23 mouse cellular contexts compared by ENCODE assay signal in the genomic region with DNA sequence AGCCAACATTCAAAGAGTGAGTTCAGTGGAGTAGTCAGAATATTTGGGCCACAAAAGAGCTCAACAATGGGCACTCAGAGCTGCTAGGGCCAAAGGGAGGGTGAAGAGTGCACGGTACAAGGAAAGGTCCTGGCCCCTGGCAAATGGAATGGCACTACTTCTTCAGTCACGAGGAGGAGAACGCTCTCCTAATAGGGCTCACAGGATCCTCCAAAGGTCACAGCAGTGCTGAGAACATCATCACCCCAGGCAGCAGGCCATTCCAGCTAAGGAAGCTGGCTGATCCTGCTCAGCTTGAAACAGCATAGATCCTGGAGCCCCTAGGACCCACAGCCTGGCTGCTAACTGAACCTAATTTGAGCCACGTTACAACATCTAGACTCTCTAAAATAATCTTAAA.
A peak's percentile ranks its signal among the peaks of the same experiment; 100 is the strongest.
DNase-seq lines count a peak whose midpoint lies in the region; ATAC-seq lines count a peak whose summit lies in the region.
"Had no signal": no experiment of that assay in that cellular context is flagged by ENCODE, and none has a peak within 500 bp of the region (broad histone marks: within the 10 kb centered on the region; RNA-seq: fewer than 3 reads in every experiment).

No protein-coding gene starts in this region.

- no peaks in the 10 kb centered on the region for H3K4me1 ChIP-seq in kidney, embryonic 14.5 days (ENCODE audit: control insufficient read depth, insufficient read depth, low read length)
- H3K4me1 ChIP-seq in kidney, embryonic 16.5 days (ENCODE audit: insufficient read depth, low read length), result 0 out of 2 replicates have a peak, but pooled peaks cover 2% of the 10 kb centered on the region
- H3K4me1 ChIP-seq: embryonic facial prominence, embryonic 12.5 days had no signal

- H3K4me2 ChIP-seq in kidney, embryonic 14.5 days (replicated peaks; ENCODE audit: low read depth, low read length), result no peak overlapping the region
- no peak overlapping the region for H3K4me2 ChIP-seq in kidney, embryonic 16.5 days (replicated peaks; ENCODE audit: low read depth, low read length)
- H3K4me2 ChIP-seq: embryonic facial prominence, embryonic 12.5 days; forebrain, embryonic 15.5 days; heart, embryonic 11.5 days; heart, embryonic 15.5 days; hindbrain, embryonic 13.5 days had no signal

- intact Hi-C loops in gastrocnemius, postnatal 36 days (cut with DNase I), result no loop called here
- intact Hi-C loops in left cerebral cortex, postnatal 10 days (cut with DNase I), result no loop called here

- no peaks in the 10 kb centered on the region for H3K36me3 ChIP-seq in kidney, embryonic 14.5 days (ENCODE audit: control insufficient read depth, insufficient read depth, low read length)
- no peaks in the 10 kb centered on the region for H3K36me3 ChIP-seq in kidney, embryonic 16.5 days (ENCODE audit: insufficient read depth, low read length)
- H3K36me3 ChIP-seq: embryonic facial prominence, embryonic 12.5 days; forebrain, embryonic 15.5 days; G1E; heart, embryonic 15.5 days; hindbrain, embryonic 13.5 days had no signal

- no peak for ATAC-seq in kidney, embryonic 14.5 days (ENCODE audit: low FRiP score, low TSS enrichment)
- ATAC-seq in kidney, embryonic 16.5 days (ENCODE audit: low FRiP score, low TSS enrichment), result no peak
- ATAC-seq: CD4-positive, CD25-positive, alpha-beta regulatory T cell, adult 4 months; forebrain, embryonic 15.5 days; hindbrain, postnatal 0 days had no signal

- DNase-seq in gastrocnemius, adult 18-20 months (ENCODE audit: low spot score), result peak; percentile 54
- DNase-seq in gastrocnemius, postnatal 36 days, result no peak
- peak; percentile 18 for DNase-seq in kidney, adult 18-20 months
- DNase-seq in kidney, postnatal 36 days, result peak; percentile 35 to 49
- DNase-seq in left cerebral cortex, postnatal 10 days (ENCODE audit: extremely low spot score in 1 of 2, low spot score in 2 of 2), result no peak
- DNase-seq: adrenal gland, postnatal 10 days; B cell, adult 2 months; cerebellum, adult 11-12 months; cerebellum, adult 9-10 months; cerebellum, postnatal 25 days; gastrocnemius, postnatal 25 days; heart, adult 18-20 months; heart, postnatal 14 days had no signal

- H3K27ac ChIP-seq in kidney, embryonic 14.5 days (ENCODE audit: low read depth, low read length), result no peak overlapping the region
- no peak overlapping the region for H3K27ac ChIP-seq in kidney, embryonic 16.5 days (ENCODE audit: low read length)
- H3K27ac ChIP-seq: embryonic facial prominence, embryonic 12.5 days; forebrain, embryonic 15.5 days; heart, embryonic 15.5 days; hindbrain, embryonic 13.5 days; hindbrain, postnatal 0 days had no signal

- no peak overlapping the region for H3K9ac ChIP-seq in kidney, embryonic 14.5 days (ENCODE audit: low read depth, low read length)
- no peak overlapping the region for H3K9ac ChIP-seq in kidney, embryonic 16.5 days (replicated peaks; ENCODE audit: low read length)
- H3K9ac ChIP-seq: embryonic facial prominence, embryonic 12.5 days; forebrain, embryonic 15.5 days; heart, embryonic 15.5 days; hindbrain, embryonic 13.5 days had no signal

- WGBS in kidney, embryonic 14.5 days, result 87% methylated on average over 4 of the region's 4 CpGs
- whole genome bisulfite sequencing in kidney, embryonic 16.5 days, result 86% methylated on average over 4 of the region's 4 CpGs

- no peaks in the 10 kb centered on the region for H3K9me3 ChIP-seq in kidney, embryonic 14.5 days (ENCODE audit: control insufficient read depth, low read length)
- no peaks in the 10 kb centered on the region for H3K9me3 ChIP-seq in kidney, embryonic 16.5 days (ENCODE audit: low read length)
- H3K9me3 ChIP-seq: embryonic facial prominence, embryonic 12.5 days; forebrain, embryonic 15.5 days; G1E; heart, embryonic 15.5 days; hindbrain, embryonic 13.5 days had no signal

- H3K27me3 ChIP-seq in kidney, embryonic 14.5 days (ENCODE audit: control insufficient read depth, insufficient read depth, low read length), result no peaks in the 10 kb centered on the region
- no peaks in the 10 kb centered on the region for H3K27me3 ChIP-seq in kidney, embryonic 16.5 days (ENCODE audit: insufficient read depth, low read length)
- H3K27me3 ChIP-seq: embryonic facial prominence, embryonic 12.5 days; forebrain, embryonic 15.5 days; heart, embryonic 15.5 days had no signal

- H3K4me3 ChIP-seq in kidney, embryonic 14.5 days (ENCODE audit: low read length), result no peak overlapping the region
- H3K4me3 ChIP-seq in kidney, embryonic 16.5 days (ENCODE audit: low read length), result no peak overlapping the region
- H3K4me3 ChIP-seq: embryonic facial prominence, embryonic 12.5 days; forebrain, embryonic 15.5 days; heart, embryonic 15.5 days; hindbrain, embryonic 13.5 days had no signal

Comparison
In these comparisons a context has a peak if more than half of its experiments do, and no peak if none do; other contexts are left out.
1. DNase-seq: peak in gastrocnemius, adult 18-20 months (single experiment), kidney, adult 18-20 months (single experiment) and kidney, postnatal 36 days (2 of 2); none in gastrocnemius, postnatal 36 days (0 of 2) and left cerebral cortex, postnatal 10 days (0 of 2).